Mouse (Mus musculus): Measurements from ENCODE around the gene Camk1d. TPM values are rescaled to one million over a fixed set of nuclear protein-coding genes. Genes with fewer than 3 reads are reported as not detected.

The Camk1d gene
- polyA plus RNA-seq, 1 experiment, result 9.8 TPM

GRCm38 (mm10) chr2:5669498-5670040 is 44.7 kb downstream of the Camk1d start:
- no peak overlapping the region for H3K27ac ChIP-seq (ENCODE audit: control insufficient read depth, insufficient read depth, low read depth, low read length, poor library complexity)

GRCm38 (mm10) chr2:5668940-5669339 is 45.4 kb downstream of the Camk1d start:
- no peak overlapping the region for H3K4me3 ChIP-seq (replicated peaks; ENCODE audit: control insufficient read depth, low read depth, low read length)
- WGBS, result 83% methylated on average over 4 of the region's 4 CpGs
- no peak overlapping the region for H3K27ac ChIP-seq (ENCODE audit: control insufficient read depth, insufficient read depth, low read depth, low read length, poor library complexity)
- TF ChIP-seq CTCF (IDR thresholded peaks at IDR 0.05; ENCODE audit: control insufficient read depth, insufficient read depth, low read length) (no peak), POLR2A (IDR thresholded peaks at IDR 0.05; ENCODE audit: borderline replicate concordance, control insufficient read depth, low read depth, low read length) (no peak)
- H3K4me1 ChIP-seq (ENCODE audit: control insufficient read depth, insufficient read depth, low read length), result no peaks in the 10 kb centered on the region

More at GRCm38 (mm10) chr2:5669498-5670040, 44.7 kb downstream of the Camk1d start:
- 77% methylated on average over 15 of the region's 15 CpGs for WGBS
- no peak overlapping the region for H3K4me3 ChIP-seq (replicated peaks; ENCODE audit: control insufficient read depth, low read depth, low read length)
- H3K4me1 ChIP-seq (ENCODE audit: control insufficient read depth, insufficient read depth, low read length), result no peaks in the 10 kb centered on the region
- TF ChIP-seq POLR2A (IDR thresholded peaks at IDR 0.05; ENCODE audit: borderline replicate concordance, control insufficient read depth, low read depth, low read length), result no peak
- no peak for TF ChIP-seq CTCF (IDR thresholded peaks at IDR 0.05; ENCODE audit: control insufficient read depth, insufficient read depth, low read length)

- Histone ChIP-seq H3K4me1 (ENCODE audit: control insufficient read depth, insufficient read depth, low read length) (no peaks in the 10 kb centered on the region), H3K4me3 (replicated peaks; ENCODE audit: control insufficient read depth, low read depth, low read length) (no peak overlapping the region), H3K27ac (ENCODE audit: control insufficient read depth, insufficient read depth, low read depth, low read length, poor library complexity) (no peak overlapping the region)
- TF ChIP-seq POLR2A (IDR thresholded peaks at IDR 0.05; ENCODE audit: borderline replicate concordance, control insufficient read depth, low read depth, low read length), result no peak
- TF ChIP-seq CTCF (IDR thresholded peaks at IDR 0.05; ENCODE audit: control insufficient read depth, insufficient read depth, low read length), result no peak
- WGBS, result 87% methylated on average over 9 of the region's 9 CpGs
Observed at GRCm38 (mm10) chr2:5663499-5663898, 50.8 kb downstream of the Camk1d start.

- H3K4me1 ChIP-seq (ENCODE audit: control insufficient read depth, insufficient read depth, low read length), result no peaks in the 10 kb centered on the region
- no peak overlapping the region for H3K4me3 ChIP-seq (replicated peaks; ENCODE audit: control insufficient read depth, low read depth, low read length)
- WGBS, result 80% methylated on average over 5 of the region's 5 CpGs
- TF ChIP-seq CTCF (IDR thresholded peaks at IDR 0.05; ENCODE audit: control insufficient read depth, insufficient read depth, low read length) (no peak), POLR2A (IDR thresholded peaks at IDR 0.05; ENCODE audit: borderline replicate concordance, control insufficient read depth, low read depth, low read length) (no peak)
- H3K27ac ChIP-seq (ENCODE audit: control insufficient read depth, insufficient read depth, low read depth, low read length, poor library complexity), result no peak overlapping the region
Observed at GRCm38 (mm10) chr2:5661946-5662345, 52.4 kb downstream of the Camk1d start.

GRCm38 (mm10) chr2:5658000-5658399 is 56.3 kb downstream of the Camk1d start:
- WGBS, result 83% methylated on average over 3 of the region's 3 CpGs
- Histone ChIP-seq H3K27ac (ENCODE audit: control insufficient read depth, insufficient read depth, low read depth, low read length, poor library complexity) (no peak overlapping the region), H3K4me3 (replicated peaks; ENCODE audit: control insufficient read depth, low read depth, low read length) (no peak overlapping the region), H3K4me1 (ENCODE audit: control insufficient read depth, insufficient read depth, low read length) (no peaks in the 10 kb centered on the region)
- TF ChIP-seq POLR2A (IDR thresholded peaks at IDR 0.05; ENCODE audit: borderline replicate concordance, control insufficient read depth, low read depth, low read length) (no peak), CTCF (IDR thresholded peaks at IDR 0.05; ENCODE audit: control insufficient read depth, insufficient read depth, low read length) (no peak)

- Histone ChIP-seq H3K4me1 (ENCODE audit: control insufficient read depth, insufficient read depth, low read length) (no peaks in the 10 kb centered on the region), H3K27ac (ENCODE audit: control insufficient read depth, insufficient read depth, low read depth, low read length, poor library complexity) (no peak overlapping the region), H3K4me3 (replicated peaks; ENCODE audit: control insufficient read depth, low read depth, low read length) (no peak overlapping the region)
- TF ChIP-seq POLR2A (IDR thresholded peaks at IDR 0.05; ENCODE audit: borderline replicate concordance, control insufficient read depth, low read depth, low read length) (no peak), CTCF (IDR thresholded peaks at IDR 0.05; ENCODE audit: control insufficient read depth, insufficient read depth, low read length) (no peak)
- WGBS, result 79% methylated on average over 3 of the region's 3 CpGs
Observed at GRCm38 (mm10) chr2:5656326-5656725, 58.0 kb downstream of the Camk1d start.

GRCm38 (mm10) chr2:5652071-5652470 is 62.2 kb downstream of the Camk1d start:
- Histone ChIP-seq H3K4me1 (ENCODE audit: control insufficient read depth, insufficient read depth, low read length) (no peaks in the 10 kb centered on the region; the same call in 1 of the 2 replicates), H3K4me3 (replicated peaks; ENCODE audit: control insufficient read depth, low read depth, low read length) (no peak overlapping the region), H3K27ac (ENCODE audit: control insufficient read depth, insufficient read depth, low read depth, low read length, poor library complexity) (no peak overlapping the region)
- 73% methylated on average over 6 of the region's 6 CpGs for WGBS
- TF ChIP-seq CTCF (IDR thresholded peaks at IDR 0.05; ENCODE audit: control insufficient read depth, insufficient read depth, low read length) (no peak), POLR2A (IDR thresholded peaks at IDR 0.05; ENCODE audit: borderline replicate concordance, control insufficient read depth, low read depth, low read length) (no peak)

- Histone ChIP-seq H3K4me3 (replicated peaks; ENCODE audit: control insufficient read depth, low read depth, low read length) (no peak overlapping the region), H3K27ac (ENCODE audit: control insufficient read depth, insufficient read depth, low read depth, low read length, poor library complexity) (no peak overlapping the region; the same call in 1 of the 2 replicates), H3K4me1 (ENCODE audit: control insufficient read depth, insufficient read depth, low read length) (no peaks in the 10 kb centered on the region; the same call in 1 of the 2 replicates)
- WGBS, result 15% methylated on average over 10 of the region's 10 CpGs
- TF ChIP-seq POLR2A (IDR thresholded peaks at IDR 0.05; ENCODE audit: borderline replicate concordance, control insufficient read depth, low read depth, low read length), result no peak
- no peak for TF ChIP-seq CTCF (IDR thresholded peaks at IDR 0.05; ENCODE audit: control insufficient read depth, insufficient read depth, low read length)
Observed at GRCm38 (mm10) chr2:5651285-5651870, 62.9 kb downstream of the Camk1d start.

All from bone marrow, adult 2 months (tissue).